Mouse (Mus musculus): ENCODE measurements at regions not wholly inside any gene's neighbourhood (a gene's known extent, or its start where the extent isn't known, plus 50 kb on each side); places are given as distances from the start of the nearest gene placed in this dataset.

DNA sequence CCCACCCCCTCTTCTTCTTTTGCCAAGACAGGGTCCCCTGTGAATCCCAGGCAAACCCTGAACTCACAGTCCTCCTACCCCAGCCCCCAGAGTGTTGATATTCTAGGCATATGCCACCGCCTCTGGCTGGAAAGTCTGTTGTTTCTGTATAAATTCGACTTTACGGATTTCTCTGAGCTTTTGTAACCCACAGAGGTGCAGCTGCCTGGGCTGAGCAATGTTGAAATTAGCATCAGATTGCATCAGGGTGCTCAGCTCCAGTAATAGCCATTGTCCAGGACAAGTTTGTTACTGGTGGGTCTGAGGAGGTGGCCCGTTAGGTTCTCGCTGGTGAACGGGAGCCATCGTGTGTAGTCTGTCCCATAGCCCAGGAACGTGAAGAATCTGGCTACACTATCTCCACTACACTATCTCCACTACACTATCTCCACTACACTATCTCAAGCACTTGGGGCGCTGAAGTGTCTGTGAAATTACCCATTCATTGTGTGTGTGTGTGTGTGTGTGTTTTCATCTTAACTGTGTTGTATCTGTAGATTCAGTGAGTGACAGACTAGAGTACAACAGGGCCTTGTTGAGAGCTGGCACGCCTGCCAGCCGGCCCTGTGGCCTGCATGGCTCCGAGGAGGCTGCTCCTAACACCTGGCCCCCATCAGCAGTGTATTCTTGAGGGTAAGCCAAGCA lies 92.4 kb upstream of the Hnrnpk start:
- DNase-seq, result no peak

- DNase-seq, result no peak
These were observed 91.6 kb upstream of the Hnrnpk start for GRCm38 (mm10) chr13:58494726-58495125.

GRCm38 (mm10) chr13:58490829-58491228 lies 87.7 kb upstream of the Hnrnpk start:
- DNase-seq, result no peak

GRCm38 (mm10) chr13:58485011-58485410 lies 81.9 kb upstream of the Hnrnpk start:
- DNase-seq, result no peak

DNA sequence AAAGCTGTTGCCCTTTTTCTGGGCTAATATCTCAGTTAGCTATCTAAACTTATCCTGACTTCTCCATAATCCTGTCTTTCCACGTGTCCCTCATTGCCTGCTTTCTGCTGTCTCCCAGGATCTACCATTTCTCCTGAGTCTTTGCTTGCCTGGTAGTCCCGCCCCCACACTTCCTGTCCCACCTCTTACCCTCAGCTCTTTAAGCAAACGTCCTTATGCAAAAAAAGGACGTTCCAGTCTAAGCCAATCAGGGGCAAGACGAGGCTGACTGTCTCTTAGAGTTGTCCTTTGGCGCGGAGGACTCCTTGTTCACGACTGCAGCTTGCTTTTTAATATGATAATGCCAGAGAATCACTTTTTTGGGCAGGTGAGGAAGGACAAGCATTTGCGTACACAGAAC lies 79.6 kb upstream of the Hnrnpk start:
- no peak for DNase-seq

DNA sequence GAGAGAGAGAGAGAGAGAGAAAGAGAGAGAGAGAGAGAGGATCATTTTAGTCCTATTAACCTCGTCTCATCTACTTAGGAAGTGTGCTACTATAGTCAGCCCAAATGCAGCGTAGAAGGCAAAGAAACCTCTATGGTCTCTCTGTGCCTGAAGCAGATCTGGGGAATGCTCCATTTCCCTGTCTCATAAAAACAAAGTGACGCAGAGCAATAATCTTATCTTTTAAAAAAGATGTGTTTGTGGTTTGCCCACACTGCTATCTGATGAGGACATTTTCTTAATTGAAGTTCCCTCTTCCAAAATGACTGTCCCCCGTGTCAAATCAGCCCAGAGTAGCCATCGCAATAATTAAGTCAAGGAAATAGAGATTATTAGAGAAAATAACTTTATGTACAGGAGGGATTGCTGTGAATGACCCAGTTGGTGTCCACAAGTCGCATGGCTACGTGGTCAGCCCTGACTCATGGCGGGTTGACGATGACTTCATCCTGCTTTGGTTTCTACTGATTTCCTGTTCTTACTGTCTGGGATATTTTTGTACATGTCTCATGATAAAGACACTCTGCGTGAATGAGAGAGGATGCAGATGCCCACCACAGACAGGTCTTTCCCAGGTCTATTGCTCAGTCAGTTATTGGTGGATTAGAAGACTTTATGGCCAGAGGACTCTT lies 77.9 kb upstream of the Hnrnpk start:
- DNase-seq, result no peak

DNA sequence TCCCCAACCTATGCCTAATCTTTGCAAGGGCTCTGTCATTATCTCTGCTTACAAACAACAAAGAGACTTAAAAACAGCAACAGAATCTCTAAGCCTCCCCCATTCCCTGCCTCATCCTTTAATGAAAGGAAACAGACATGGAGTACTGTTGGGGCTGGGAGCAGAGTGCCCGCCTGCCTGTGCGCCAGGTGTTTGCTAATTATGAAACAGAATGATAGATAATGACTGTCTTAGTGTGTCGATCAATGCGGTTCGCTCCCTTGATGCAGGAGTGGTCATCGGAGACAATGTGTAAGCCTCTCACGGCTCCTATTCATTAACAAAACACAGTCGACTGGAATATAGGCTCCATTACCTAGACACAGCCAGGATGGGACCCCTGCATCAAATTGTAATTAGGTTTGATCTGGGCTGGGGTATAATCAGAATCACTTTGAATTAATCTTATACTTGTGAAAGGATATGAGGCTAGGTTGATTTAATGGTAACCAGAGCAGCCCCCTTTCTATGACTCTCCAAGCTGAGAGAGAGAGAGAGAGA lies 77.3 kb upstream of the Hnrnpk start:
- no peak for DNase-seq

GRCm38 (mm10) chr13:58478438-58478837 lies 75.3 kb upstream of the Hnrnpk start:
- no peak for DNase-seq

DNA sequence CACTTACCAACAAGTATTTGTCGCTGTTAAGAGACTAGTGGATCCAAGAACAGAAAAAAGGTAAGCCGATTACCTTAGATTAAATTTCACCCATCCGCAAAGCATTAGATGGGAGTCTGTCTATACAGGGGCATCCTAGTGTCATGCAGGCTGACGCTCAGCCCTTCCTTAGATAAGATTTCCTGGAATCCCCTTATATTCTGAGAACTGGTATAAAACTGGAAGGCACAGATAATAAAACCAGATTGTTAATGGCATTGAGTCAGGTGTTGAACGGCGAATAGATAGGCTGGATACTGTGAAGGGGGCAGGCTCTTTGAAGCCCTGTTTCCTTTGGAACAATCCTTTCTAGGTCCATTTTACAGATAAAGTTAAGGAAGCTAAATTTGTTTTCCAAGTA lies 74.1 kb upstream of the Hnrnpk start:
- no peak for DNase-seq

- DNase-seq, result no peak
These were observed 73.1 kb upstream of the Hnrnpk start for GRCm38 (mm10) chr13:58476033-58476830.

GRCm38 (mm10) chr13:58475495-58475894 lies 72.4 kb upstream of the Hnrnpk start:
- no peak for DNase-seq

DNA sequence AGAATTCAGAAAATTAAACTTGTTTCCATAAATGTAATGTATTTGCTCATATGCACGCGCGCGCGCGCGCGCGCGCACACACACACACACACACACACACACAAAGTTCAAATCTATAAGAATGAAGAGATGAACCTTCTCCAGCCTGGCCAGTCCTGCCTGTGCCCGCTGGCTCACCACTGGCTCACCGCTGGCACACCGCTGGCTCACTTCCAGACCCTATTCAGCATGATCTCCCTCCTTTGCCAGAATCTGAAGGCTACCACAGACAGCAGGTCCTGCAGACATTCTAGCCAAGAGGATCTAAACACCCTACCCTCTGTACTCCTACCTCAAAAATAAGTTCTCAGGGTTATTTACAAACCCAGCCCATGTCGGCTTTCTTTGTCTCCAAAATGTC lies 69.3 kb upstream of the Hnrnpk start:
- DNase-seq, result peak; percentile 35

DNA sequence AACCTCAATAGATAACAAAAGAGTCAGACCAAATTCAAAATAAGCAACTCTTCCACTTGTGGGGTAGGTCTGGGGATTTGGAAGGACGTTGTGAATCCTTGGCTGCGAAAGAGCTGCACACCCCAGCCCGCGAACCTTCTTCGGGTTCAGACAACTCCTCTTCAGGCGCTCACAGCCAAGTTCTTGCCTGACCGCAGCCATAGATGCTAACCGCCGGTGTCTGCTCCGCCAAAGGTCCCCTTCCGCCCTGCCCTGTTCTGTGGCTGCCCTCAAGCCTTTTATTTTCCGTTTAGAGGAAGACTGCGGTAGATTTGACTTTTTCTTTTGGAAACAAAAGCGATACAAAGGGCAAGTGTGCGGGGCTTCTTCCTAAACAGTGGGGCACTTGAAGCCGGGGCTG lies 68.6 kb upstream of the Hnrnpk start:
- DNase-seq, result no peak

DNA sequence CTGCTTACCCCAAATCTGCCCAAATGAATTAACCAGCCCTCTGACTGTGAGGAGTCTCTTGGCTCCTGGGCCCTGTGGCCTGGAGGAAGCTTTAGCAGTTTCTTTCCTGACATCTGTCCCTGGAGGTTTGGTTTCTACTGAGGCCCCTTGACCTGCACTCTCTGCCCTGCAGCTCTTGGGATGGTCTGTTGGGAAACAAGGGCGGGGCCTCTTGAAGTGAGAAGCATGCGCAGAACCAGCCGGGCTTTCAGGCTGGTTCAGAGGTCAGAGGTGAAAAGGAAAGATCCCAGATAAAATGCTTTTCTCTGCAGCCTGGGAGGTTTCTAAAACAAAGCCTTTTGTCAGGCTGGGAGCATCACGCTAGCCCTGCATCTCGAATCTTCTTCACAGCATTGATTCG lies 66.6 kb upstream of the Hnrnpk start:
- DNase-seq, result no peak

DNA sequence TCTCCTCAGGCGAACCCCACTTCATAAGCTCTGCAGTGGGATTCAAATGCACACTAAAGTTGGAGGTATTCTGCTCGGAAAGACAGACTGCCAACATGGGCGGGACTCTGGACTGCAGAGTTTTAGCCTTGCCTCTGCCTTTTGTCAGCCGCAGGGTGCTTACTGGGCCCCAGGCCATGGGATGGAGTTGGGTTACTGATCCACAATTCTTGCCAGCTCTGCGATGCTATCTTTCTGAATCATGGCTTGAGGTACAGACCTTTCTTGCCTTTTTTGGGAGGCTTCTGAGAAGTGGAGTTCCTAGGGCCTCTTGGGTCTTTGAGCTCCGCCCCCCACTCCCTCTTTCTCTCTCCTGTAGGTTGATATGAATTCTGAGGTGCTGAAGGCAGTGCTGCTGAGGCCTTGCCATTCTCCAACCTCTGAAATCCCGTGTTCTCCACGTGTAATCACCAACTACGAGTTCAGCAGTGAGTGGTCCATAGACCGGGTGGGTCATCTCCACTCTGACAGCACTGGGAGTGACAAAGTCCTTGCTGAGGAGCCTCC lies 64.0 kb upstream of the Hnrnpk start:
- no peak for DNase-seq

GRCm38 (mm10) chr13:58465206-58466104 lies 62.3 kb upstream of the Hnrnpk start:
- no peak for DNase-seq
